Mouse (Mus musculus): ENCODE measurements around the gene Calhm2.
A peak's percentile ranks its signal among the peaks of the same experiment; 100 is the strongest.
"Not testable (repeated sequence)": the region's sequence is repeated elsewhere in the genome, so short reads cannot be mapped to it uniquely, and the experiment has no call there.

Calhm2 gene

DNA sequence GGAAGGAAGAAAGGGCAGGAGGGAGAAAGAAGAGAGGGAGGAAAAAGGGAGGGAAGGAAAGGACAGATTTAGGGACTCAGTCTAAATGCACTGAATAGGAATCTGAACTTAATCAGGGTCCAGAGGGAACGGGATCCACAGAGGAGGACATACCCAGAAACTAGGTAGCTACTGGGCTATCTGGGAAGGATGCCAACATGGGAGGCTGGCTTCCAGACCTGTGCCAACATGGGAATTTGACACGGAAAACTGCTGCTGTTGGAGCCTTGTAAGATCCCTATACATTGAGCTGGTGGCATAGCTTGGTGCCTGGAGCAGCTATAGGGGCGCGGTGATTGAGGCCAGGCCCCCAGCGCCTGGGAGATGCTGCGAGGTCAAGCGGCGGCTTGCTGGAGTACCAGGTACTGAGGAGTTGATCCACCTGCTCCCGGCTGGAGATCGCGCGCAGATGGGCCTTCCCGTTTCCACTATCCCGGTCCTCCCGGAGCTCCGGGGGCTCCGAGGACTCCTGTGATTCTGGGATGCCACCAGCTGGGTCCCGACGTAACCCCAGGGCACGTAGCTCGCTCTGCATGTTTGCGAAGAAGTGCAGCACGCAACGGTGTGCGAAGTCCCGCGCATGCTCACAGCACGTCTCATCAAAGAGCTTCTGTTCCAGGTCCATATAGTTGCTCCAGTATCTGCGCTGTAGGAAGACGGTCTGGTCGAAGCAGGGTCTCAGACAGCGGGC, 13.4 kb upstream of the Calhm2 start:
- DNase-seq (ENCODE audit: low spot score): no peak

DNA sequence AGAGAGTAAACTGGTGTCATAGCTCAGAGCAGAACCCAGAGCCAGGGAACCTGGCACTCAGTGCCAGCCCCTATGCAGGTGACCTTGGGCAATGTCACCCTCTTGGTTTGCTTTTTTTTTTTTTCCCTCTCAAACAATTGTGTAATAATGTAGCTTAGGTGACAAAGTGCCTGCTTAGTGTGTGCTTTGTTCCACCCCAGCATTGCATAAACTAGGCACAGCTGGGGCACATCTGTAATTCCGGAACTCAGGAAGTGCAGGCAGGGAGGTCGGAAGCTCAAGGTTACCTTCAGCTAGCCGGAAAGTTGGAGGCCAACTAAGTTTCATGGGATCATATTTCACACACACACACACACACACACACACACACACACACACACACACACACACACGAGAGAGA, 11.8 kb upstream of the Calhm2 start:
- DNase-seq (ENCODE audit: low spot score): no peak

DNA sequence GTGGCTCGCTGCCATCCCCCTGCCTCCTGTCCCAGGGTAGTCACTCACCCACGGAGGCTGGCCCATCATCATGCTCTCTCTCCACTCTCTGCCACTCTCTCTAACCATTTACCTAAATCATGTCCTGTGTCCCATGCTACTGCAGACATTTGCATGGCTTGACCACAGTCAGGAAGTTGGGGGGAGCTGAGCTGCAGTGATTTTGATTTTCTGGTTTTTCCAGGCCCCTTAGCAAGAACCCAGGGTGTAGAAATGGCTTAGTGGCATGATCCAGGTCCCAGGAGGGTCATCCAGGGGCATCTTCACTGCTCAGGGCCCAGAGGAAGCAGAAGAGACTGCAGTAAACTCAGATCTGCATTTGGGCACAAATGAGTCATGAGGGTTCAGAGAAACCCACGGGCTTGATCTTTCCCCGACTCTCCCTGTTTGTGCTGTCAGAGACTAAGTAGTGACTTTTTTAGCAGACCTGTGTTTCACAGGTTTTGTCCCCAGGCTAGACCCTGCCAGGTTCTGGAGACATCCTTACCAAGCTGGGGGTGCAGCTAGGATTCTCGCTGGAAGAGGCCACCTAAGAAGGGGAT, 10.3 kb upstream of the Calhm2 start:
- DNase-seq (ENCODE audit: low spot score): no peak

DNA sequence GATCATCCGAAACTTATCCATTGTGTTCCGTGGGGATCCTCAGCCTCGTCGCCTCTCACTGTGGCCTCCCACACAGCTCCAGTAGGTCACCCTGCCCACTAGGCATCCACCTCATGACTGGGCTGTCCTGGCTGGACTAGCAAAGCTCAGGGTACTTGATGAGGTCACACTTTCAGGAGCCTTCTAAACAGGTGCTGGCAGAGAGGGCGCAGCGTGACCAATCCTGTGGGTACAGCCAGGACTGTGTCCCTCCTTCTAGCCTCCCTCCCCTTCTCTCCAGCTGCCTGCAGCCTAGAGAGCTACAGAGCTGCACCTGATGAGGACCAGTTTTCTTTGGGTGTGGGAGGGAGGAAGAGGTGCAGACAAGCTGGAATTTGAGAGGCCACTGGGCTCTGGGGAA, 6.1 kb upstream of the Calhm2 start, which contains the start of gene Calhm1:
TSS of gene Calhm1 (minus strand) at position 101 of the 400 bp plus-strand sequence.
- no peak for DNase-seq (ENCODE audit: low spot score)

DNA sequence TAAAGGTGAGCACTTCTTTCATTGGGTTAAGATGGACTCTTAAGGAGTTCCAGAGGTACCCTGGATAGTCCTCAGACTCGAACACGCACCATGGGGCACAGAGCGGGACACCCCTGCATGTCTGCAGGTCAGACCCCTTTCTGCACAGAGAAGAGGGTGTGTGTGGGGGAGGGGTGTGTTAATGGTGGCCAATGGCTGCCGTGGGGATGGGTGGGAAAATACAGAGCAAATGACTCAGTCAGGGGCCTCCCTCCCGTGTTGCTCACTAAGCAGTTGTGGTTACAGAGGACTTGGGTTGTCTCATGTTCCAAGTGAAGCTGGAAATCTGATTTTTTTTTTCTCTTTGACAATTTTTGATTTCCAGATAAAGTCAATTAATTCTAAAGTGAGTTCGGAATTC, 4.3 kb upstream of the Calhm2 start:
- DNase-seq (ENCODE audit: low spot score): no peak

DNA sequence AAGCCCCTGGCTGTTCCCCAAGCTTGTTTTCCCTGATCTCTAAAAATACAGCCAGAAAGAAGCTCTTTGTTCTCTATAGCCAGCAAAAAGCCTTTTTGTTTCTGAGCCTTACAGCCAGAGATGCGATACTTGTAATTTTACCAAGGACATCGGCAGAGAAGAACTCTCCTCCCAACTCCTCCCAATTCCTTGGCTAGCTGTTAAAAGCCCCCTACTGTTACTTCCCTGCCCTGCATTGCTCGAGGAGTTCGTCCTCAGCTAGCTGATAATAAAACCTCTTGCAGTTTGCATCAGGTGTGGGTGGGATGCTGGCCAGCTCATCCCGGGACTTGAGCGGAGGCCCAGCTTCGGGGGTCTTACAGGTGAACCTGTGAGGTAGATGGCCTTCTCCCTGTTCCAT, 1.5 kb upstream of the Calhm2 start:
- not testable (repeated sequence) for DNase-seq (ENCODE audit: low spot score)

DNA sequence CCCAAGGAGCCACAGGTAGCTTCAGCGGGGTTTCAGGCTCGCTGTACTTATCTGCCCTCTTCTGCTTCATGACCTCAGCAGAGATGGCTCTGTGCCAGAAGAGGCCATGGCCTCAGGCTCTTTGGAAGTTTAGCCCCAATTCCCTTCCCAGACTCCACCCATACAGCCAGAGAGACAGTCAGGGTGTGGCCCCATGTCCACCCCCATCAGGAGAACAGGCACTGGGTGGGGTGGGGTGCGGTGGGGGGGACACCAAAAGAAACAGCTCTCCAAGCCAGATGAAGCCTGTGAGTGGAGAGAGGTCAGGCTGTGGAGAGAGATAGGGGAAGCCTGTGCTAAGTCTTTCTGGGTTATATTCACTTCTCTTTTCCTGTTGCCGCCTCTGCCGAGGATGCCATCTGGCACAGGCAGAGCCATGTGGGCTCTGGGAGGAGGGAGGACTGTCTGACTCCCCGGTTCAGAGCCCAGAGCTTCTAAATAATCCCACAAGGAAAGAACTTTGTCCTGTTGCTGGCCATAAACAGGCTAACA, 978 bp downstream of the Calhm2 start:
- DNase-seq (ENCODE audit: low spot score): peak; percentile 48

DNA sequence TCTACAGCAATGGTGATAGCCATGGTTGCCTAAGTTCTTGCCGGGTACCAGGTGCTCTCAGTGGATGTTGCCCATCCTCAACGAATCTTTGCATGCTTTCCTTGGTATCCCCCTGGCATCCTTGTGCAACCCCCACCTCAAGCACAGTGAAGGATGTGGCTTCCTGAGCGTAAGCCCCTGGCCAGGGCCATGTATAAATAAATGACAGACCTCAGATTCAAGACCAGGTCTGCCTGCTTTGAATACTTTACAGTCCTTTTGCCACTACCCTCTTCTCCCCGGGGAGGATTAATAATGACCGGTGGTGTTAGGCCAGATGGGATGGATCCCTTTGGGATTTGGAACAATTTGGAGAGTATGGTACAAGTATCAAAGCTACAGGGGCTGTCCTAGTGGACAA, 1.9 kb downstream of the Calhm2 start:
- no peak for DNase-seq (ENCODE audit: low spot score)

DNA sequence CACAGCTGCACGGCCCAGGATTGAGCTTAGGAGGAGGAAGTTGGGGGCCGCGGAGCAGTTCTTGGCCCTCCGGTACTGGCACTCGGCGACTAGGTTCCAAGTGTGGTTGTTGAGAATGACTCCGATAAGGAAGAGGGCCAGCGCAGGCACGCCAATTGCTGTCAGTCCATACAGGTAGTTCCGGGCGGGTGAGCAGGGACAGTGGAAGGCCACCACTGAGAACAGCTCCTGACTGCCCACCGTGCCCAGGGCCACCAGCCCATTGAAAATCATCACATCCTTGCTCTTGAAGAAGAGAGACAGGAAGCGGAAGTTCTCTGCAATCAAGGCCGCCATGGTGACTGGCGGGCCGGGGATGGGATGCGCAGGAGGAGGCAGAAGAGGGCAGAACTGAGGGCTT, 2.5 kb downstream of the Calhm2 start:
- DNase-seq (ENCODE audit: low spot score): no peak

DNA sequence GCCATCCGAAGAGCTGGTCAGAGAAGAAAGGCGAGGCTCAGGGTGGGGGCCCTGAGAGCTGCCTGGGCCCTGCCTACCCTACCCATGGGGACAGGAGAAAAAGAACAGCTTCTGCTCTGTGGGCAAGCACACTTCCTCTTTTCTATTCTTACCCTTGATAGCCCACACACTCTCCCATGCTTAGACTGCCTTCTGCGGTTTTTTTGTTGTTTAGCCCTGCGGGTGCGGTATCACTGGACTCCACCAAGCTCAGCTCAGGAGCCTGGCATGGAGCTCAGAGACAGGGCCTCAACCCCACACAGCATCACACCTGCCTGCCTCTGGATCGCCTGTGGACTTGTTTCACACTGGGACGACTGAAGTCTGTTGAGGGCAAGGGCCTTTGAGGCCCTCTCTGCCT, 4.9 kb downstream of the Calhm2 start:
- no peak for DNase-seq (ENCODE audit: low spot score)

DNA sequence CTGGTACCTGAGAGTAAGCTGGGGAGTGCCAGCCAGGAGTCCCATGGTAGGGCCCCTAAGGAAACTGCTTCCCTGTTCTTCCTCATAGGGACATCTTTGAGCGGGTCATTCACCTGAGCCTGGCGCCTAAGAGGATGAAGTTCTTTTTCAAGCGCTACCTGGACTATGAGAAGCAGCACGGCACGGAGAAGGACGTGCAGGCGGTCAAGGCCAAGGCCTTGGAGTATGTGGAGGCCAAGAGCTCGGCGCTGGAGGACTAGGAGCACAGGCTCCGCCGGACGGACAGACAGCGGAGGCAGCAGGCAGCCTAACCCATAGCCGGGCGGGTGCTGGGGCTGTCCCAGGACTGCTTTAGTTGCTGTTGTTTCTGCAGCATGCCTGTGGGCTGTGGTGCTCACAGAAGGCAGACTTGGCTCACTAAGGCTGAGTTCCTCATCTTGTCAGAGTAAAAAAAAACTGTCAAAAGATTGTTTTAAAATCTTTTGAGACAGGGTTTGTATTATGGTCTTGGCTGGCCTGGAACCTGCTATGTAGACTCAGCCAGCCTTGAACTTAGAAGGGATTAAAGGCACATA, 7.5 kb downstream of the Calhm2 start:
- no peak for DNase-seq (ENCODE audit: low spot score)

DNA sequence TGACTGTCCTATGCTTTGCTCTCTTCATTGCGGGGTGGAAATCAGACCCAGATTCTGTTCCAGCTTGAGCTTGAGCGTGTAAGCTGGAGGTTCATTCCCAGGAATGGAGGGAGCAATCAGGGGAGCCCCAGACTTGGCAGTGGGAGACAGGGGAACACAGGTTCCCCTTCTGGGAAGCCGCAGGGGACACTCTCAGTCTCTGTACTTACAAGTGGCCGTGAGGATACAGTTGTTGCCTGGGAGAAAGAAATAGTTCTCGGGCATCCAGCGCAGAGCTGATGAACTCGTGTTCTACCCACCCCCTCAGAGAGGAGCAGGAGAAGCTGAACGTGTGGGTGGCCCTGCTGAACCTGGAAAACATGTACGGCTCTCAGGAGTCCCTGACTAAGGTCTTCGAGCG, 9.3 kb downstream of the Calhm2 start:
- DNase-seq (ENCODE audit: low spot score): no peak

DNA sequence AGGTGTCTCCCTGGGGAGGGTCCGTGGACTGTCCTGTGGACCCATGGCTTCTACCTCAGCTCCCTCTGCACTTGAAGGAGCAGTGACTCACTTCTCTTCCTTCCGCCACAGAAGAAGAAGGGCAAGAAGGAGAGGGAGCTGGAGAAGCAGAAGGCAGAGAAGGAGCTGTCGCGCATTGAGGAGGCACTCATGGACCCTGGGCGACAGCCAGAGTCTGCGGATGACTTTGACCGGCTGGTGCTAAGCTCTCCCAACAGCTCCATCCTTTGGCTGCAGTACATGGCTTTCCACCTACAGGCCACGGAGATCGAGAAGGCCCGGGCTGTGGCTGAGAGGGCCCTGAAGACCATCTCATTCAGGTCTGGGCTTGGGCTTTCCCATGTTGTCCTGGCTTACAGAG, 9.9 kb downstream of the Calhm2 start:
- no peak for DNase-seq (ENCODE audit: low spot score)

DNA sequence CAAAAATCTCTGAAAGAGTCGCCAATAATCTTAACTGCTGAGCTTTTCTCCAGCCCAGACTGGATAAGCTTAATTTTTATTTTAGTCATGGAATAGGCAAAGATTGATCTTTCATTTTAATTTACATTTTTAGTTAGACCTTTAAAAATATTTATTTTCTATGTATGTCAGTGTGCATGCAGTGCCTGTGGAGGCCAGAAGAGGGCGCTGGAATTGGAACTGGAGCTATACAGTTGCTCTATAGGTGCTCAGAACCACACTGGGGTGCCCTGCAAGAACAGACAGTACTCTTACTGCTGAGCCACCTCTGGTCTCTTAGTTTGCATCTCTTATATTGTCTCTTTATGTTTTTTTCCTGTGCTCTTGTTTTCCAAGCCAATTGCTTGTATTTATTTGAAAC, 15.3 kb downstream of the Calhm2 start:
- DNase-seq (ENCODE audit: low spot score): no peak

DNA sequence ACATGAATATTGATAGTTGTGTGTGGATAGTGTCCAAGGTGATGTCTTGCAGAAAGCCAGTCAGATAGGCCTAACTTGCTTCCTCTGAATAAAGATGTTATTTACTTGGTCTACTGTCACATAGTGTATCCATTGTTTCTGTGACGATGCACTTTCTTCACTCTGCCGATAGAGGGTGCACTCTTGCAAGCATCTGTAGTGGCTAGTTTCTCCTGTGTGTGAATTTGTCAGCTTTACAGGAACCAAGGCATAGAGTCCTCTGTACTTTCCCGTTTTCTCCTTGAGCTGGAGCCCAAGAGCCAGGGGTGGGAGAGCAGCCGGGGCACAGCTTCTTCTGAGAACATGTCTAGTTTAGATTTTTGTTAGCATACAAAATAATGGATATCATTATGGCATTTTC, 17.0 kb downstream of the Calhm2 start:
- DNase-seq (ENCODE audit: low spot score): no peak

DNA sequence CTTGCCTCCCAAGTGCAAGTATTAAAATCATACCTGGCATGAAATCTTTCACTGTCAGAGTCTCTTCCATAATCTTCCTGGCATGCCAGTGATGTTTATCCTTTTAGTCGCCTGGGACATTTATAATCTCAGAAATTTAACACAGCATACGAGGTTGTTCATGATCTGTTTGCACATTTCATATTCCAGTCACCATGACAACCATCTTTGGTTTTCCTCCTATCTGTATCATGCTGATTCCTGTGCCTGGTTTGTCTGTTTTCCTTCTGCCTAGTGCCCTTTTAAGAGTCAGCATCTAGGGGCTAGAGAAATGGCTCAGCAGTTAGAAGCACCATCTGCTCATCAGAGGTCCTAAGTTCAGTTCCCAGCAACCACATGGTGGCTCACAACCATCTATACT, 19.5 kb downstream of the Calhm2 start:
- DNase-seq (ENCODE audit: low spot score): no peak

DNA sequence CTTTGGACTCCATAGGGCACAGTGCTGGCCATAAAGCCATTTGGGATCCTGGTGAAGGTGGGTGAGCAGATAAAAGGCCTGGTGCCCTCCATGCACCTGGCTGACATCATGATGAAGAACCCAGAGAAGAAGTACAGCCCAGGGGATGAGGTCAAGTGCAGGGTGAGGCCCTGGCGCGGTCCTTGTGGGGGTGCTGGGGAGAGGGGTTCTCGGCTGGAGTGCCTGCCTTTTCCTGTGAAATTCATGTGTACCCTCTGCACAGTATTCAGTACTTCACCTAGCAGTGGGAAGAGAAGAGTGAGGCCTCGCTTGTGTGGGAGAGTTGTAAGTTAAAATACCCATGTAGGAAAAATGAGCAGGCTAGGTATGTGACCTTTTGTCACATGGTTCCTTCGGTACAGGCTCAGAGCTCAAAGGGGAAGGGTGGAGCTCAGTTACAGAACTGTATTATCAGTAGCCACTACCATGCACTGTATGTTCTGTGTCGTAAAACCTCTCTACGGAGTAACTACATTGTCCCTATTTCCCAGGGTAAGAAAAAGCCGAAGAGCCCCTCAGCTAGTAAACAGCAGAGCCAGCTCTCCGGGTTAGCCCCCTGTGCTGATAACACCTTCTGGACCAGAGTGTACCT, 33.3 kb downstream of the Calhm2 start:
- DNase-seq (ENCODE audit: low spot score): no peak

DNA sequence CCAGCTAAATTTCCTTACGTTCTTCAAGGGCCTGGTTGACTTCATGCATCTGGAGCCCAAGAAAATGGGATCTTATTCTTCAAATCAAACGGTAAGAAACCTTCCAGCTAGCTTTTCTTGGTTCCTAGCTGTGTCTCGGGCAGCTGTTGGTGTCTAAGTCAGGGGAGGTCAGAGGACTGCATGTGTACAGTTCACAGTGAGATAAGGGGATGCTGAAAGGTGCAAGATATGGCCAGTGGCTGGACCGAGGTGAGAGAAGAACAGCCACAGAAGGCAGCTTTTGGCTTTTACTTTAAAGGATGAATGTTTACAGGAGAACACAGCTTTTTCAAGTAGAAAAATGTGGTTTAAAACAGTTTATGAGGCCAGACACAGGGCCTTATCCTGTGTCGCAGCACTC, 37.0 kb downstream of the Calhm2 start:
- no peak for DNase-seq (ENCODE audit: low spot score)

DNA sequence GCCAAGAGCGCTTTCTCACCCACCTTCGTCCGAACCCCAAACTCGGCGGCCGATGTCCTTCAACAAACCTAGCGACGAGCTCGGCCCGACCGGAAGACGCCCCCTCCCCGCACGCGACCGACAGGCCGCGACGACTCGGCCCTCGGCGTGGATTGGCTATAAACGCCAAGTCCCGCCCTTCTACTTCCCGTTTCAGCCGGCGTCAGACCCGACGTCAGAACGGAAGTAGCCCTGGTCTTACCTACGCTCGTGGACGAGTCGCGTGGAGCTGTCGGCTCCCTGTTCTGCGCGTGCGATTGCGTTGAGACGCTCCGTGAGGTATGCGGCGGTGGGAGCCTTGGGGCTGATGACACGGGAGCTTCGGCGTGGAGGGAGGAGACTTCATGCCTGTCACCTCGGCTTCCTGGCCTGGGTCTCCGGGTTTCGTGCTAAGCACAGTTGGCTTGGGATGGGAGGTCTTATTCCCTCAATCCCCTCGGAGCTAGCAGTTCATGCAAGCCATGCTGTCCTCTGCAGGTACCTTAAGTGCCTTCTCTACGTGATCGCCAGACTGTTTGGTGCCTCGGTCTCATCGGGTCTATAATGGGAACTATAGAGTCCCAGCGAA, 47.4 kb downstream of the Calhm2 start, which contains the start of the genes Usmg5 and Pdcd11:
TSS of gene Usmg5 (minus strand) at position 98 of the 607 bp plus-strand sequence.
TSS of gene Pdcd11 (plus strand) at position 219 of the 607 bp plus-strand sequence.
- peak; percentile 97 for DNase-seq (ENCODE audit: low spot score)

DNA sequence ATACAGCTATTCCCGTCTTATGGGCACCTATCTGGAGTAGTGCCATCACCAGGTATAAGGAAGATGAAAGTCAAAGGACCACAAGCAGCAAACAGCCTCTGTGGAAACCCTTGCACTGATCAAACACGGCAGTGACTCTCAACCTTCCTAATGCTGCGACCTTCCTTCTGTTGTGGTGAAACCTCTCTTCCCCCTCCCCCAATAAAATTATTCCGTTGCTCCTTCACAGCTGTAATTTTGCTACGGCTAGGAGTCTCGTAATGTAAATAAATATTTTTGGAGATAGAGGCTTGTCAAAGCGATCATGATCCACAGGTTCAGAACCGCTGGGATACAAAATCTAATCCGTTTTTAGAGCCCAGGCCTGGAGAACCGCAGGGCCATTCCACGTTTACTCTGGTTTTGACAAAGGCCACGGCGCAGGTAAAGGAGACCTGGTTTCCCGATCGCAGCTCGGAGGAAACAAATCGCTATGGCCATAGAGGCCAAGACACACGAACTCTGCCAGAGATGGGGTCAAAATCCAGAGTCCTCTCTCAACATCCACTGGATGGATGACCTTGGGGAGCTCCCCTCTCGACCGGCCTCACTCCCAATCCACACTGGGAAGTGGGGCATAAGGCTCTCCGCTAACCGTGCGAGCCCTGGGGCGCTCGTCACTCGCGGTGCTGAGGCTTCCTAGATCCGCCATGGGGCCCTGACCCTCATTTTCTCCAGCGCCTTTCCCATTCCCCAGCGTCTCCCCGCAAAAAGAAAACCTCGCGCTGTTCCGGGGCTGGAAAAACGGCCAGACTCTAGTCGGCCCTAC, 48.2 kb downstream of the Calhm2 start:
- DNase-seq (ENCODE audit: low spot score): no peak

DNA sequence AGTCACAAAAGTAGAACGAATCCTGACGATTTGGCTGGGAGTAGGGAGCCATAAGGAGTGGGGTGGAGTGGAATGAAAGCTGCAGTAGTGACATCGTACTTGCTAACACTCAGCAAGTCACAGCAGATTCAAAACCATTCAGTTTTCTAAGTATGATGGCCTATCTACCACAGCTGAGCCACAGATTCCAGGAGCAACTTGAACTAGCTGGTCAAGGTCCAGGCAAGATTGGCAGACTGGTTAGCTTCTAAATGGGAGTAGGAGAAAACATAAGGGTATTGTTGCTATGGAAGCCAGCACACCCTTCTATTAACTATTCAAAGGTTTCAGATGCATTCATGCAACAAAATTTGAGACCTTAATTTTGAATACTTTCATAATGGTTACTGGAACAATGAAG, 49.9 kb downstream of the Calhm2 start:
- no peak for DNase-seq (ENCODE audit: low spot score)
